Mouse (Mus musculus) forebrain, embryonic 13.5 days (tissue): ENCODE results near the gene Slc41a1. TPM values are rescaled to one million over a fixed set of nuclear protein-coding genes. Genes with fewer than 3 reads are reported as not detected.
A peak's percentile ranks its signal among the peaks of the same experiment; 100 is the strongest.

ENCODE experiments used
- ATAC-seq: fragments of 200-750 bp; cut with Nextera tagmentation; 2 replicates; pipeline ENCODE4 v1.8.0; 2017
- H3K27ac ChIP-seq: fragments of 300-500 bp; sonication (generic); 2 replicates; pipeline ENCODE4 v1.5.1; 2015; ENCODE audit warnings: inconsistent platforms, mild to moderate bottlenecking, moderate library complexity
- H3K27me3 ChIP-seq: fragments of 300-500 bp; sonication (generic); 2 replicates; pipeline ENCODE4 v1.6.1; 2015; ENCODE audit warnings: mild to moderate bottlenecking, inconsistent platforms
- H3K36me3 ChIP-seq: fragments of 300-500 bp; sonication (generic); 2 replicates; pipeline ENCODE4 v1.6.1; 2015; ENCODE audit warnings: mild to moderate bottlenecking, inconsistent platforms; ENCODE audit not compliant: poor library complexity, severe bottlenecking
- H3K4me1 ChIP-seq: fragments of 300-500 bp; sonication (generic); 2 replicates; pipeline ENCODE4 v1.6.1; 2015; ENCODE audit warnings: inconsistent platforms
- H3K4me2 ChIP-seq: fragments of 300-500 bp; sonication (generic); 2 replicates; pipeline ENCODE4 v1.6.1; 2015; ENCODE audit warnings: inconsistent platforms, mild to moderate bottlenecking, moderate library complexity
- H3K4me3 ChIP-seq: fragments of 300-500 bp; sonication (generic); 2 replicates; pipeline ENCODE4 v1.5.1; 2015; ENCODE audit warnings: mild to moderate bottlenecking, inconsistent platforms
- H3K9ac ChIP-seq: fragments of 300-500 bp; sonication (generic); 2 replicates; pipeline ENCODE4 v1.6.1; 2015; ENCODE audit warnings: mild to moderate bottlenecking, inconsistent platforms
- H3K9me3 ChIP-seq: fragments of 300-500 bp; sonication (generic); replicated peaks from 2 replicates; pipeline ENCODE4 v1.6.1; 2016; ENCODE audit warnings: inconsistent platforms
- WGBS: fragments of 180-500 bp; shearing (Covaris S2); methylation state at CpG from one replicate; pipeline ENCODE4 v1.1.7; 2015; 5-methylcytosine and 5-hydroxymethylcytosine counted together
- polyA plus RNA-seq: library from polyadenylated mRNA; unstranded; fragments of >200 nt; fragmentation: Nextera tagmentation; extraction: Ambion mirVana; gene quantifications from 2 replicates; pipeline ENCODE4 v1.2.1, GENCODE M21; 2015

The Slc41a1 gene
- 10.5 and 11.3 TPM in 2 replicates for polyA plus RNA-seq

DNA sequence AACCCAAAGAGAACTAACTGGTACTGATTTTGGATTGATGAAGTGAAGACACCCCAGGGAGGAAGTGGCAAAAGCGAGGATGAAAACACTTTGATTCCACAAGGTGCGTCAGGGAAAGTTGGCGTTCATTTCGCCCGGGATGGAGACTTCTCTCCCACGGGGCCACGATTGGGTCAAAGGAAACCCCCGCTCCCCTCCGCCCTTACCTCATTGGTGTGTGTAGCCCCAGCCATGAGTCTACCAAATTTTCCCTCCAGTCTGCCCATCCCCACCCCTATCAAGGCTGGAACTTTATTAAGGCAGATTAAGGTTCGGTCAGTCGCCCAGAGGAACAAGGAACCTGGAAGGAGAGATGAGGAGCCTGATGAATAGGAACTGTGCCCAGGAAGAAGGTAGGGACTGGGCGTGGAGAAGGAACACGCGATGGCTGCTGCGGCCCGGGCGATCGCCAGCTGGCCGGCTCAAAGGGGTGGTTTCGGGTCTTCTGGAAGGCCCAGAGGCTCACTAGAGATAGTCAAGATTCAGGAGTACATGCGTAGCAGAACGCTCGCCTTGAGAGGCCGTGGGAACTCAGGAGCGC, at the start of gene Slc41a1:
Gene Slc41a1 (plus strand): TSS at position 287 of the 580 bp plus-strand sequence.
- Histone ChIP-seq H3K4me2 (peak within 1 kb of the TSS; percentile 87), H3K36me3 (0 out of 2 replicates have a peak, but pooled peaks cover 11% of the 10 kb centered on the region), H3K4me1 (peaks cover 36% of the 10 kb centered on the region), H3K27me3 (no peaks in the 10 kb centered on the region; the same call in 1 of the 2 replicates), H3K9me3 (no peaks in the 10 kb centered on the region), H3K9ac (peak within 1 kb of the TSS; percentile 81), H3K4me3 (peak within 1 kb of the TSS; percentile 79), H3K27ac (peak within 1 kb of the TSS; percentile 59)
- peak; percentile 50 for ATAC-seq
- 3% methylated on average over 25 of the region's 25 CpGs for WGBS

DNA sequence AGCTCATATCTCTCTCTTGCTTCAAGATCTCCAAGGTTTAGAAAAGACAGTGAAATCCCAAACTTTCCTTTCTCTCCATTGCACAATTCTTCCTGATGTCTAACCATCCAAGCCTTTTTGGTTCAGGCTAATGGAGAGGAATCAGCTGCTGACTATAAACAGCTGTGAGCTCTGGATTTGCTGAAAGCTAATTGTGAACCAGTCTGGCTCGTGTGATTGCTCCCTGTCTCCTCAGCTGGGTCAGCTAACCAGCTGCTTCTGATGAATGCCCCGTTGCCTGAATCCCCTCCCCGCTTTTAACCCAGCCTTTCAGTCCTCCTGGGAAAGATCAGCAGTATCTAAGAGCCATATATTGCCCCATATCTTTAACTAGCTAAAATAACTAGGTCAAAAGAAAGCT, 32.7 kb upstream of the Slc41a1 start:
- WGBS: 23% methylated on average over 3 of the region's 3 CpGs
- no peak overlapping the region for H3K9ac ChIP-seq
- no peak overlapping the region for H3K4me2 ChIP-seq
- H3K27ac ChIP-seq: no peak overlapping the region
- peaks cover 8% of the 10 kb centered on the region; the same call in 1 of the 2 replicates for H3K4me1 ChIP-seq
- no peaks in the 10 kb centered on the region for H3K9me3 ChIP-seq
- peak; percentile 45; the same call in 1 of the 2 replicates for ATAC-seq
- no peak overlapping the region for H3K4me3 ChIP-seq
- 0 out of 2 replicates have a peak, but pooled peaks cover 9% of the 10 kb centered on the region for H3K27me3 ChIP-seq
- H3K36me3 ChIP-seq: no peaks in the 10 kb centered on the region

DNA sequence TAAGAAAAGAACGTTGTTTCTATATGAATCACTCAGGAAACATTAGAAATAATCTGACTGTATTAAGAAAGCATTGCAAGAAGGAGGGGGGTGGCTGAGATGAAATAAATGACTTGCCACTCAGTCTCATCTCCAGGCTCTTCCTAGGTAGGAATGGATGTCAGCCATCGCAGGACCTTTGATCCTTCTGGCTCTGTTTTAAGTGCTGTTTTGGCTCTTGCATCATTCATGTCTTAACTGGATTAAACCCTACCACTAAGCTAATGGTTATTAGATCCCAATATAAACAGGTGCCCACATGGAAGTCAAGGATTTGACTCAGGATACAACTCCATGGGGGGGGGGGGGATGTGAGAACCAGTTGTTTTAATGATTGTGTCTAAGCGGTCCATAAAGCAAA, 32.1 kb upstream of the Slc41a1 start:
- Histone ChIP-seq H3K4me2 (no peak overlapping the region), H3K4me1 (peaks cover 8% of the 10 kb centered on the region; the same call in 1 of the 2 replicates), H3K9ac (no peak overlapping the region), H3K9me3 (no peaks in the 10 kb centered on the region), H3K27me3 (0 out of 2 replicates have a peak, but pooled peaks cover 9% of the 10 kb centered on the region), H3K36me3 (no peaks in the 10 kb centered on the region), H3K27ac (no peak overlapping the region), H3K4me3 (no peak overlapping the region)
- ATAC-seq: no peak
- WGBS: 85% methylated on average over 3 of the region's 3 CpGs

DNA sequence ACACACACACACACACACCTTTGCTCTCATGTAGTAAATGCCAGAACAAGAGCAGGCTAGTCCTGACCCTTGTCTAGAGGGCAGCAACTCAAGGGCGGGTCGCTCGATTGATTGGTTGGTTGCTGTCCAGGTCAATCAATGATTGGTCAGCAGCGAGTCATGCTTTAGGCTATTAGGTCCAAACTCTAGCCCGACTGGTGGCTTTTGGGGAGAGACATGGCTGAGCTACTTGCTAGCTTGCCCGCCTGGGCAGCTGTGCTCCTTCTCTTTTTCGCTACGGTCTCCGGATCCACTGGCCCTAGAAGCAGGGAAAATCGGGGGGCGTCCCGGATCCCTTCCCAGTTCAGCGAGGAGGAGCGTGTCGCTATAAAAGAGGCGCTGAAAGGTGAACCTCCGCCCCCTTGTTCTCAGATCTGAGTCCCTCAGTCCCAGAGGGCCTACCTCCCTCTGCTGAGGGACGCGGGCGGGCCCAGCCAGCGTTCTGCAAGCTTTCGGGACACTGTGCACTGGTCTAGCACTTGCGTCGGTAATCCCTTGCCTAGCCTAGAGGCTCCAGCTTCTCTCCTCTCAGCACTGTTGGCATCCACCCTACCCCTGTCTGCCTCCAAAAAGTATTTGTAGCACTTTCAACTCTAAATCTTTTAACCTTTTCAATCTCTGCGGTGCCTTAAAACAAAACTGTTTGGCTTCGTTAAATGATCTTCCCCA, 29.9 kb upstream of the Slc41a1 start, which contains the start of gene Pm20d1:
Gene Pm20d1 (plus strand): TSS at position 180 of the 708 bp plus-strand sequence.
- no peak within 1 kb of the TSS for H3K27ac ChIP-seq
- no peak for ATAC-seq
- H3K36me3 ChIP-seq: no peaks in the 10 kb centered on the region
- no peaks in the 10 kb centered on the region for H3K9me3 ChIP-seq
- 6% methylated on average over 26 of the region's 26 CpGs for WGBS
- H3K9ac ChIP-seq: no peak within 1 kb of the TSS
- H3K4me3 ChIP-seq: peak within 1 kb of the TSS; percentile 23
- peaks cover 8% of the 10 kb centered on the region; the same call in 1 of the 2 replicates for H3K4me1 ChIP-seq
- H3K27me3 ChIP-seq: 0 out of 2 replicates have a peak, but pooled peaks cover 9% of the 10 kb centered on the region
- peak within 1 kb of the TSS; percentile 52 for H3K4me2 ChIP-seq

DNA sequence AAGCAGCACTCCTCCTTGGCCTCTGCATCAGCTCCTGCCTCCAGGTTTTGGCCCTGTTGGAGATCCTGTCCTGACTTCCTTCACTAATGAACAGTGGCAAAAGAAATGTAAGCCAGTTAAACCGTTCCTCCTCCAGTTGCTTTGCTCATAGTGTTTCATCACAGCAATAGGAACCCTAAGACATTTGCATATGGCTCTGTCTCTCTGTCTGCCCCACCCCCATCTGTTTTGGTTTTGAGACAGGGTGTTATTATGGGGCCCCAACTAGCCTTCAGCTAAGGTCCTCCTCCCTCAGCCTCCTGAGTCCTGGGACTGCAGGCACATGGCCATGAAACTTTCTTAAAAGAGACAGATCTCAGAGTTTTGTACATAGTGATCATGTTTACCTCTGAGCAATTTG, 27.3 kb upstream of the Slc41a1 start:
- H3K4me1 ChIP-seq: peaks cover 8% of the 10 kb centered on the region; the same call in 1 of the 2 replicates
- H3K9me3 ChIP-seq: no peaks in the 10 kb centered on the region
- no peak for ATAC-seq
- no peaks in the 10 kb centered on the region for H3K36me3 ChIP-seq
- no peak overlapping the region for H3K4me2 ChIP-seq
- 0 out of 2 replicates have a peak, but pooled peaks cover 9% of the 10 kb centered on the region for H3K27me3 ChIP-seq
- no peak overlapping the region for H3K4me3 ChIP-seq
- H3K9ac ChIP-seq: no peak overlapping the region
- WGBS: 63% methylated on average over 1 of the region's 1 CpGs
- no peak overlapping the region for H3K27ac ChIP-seq

DNA sequence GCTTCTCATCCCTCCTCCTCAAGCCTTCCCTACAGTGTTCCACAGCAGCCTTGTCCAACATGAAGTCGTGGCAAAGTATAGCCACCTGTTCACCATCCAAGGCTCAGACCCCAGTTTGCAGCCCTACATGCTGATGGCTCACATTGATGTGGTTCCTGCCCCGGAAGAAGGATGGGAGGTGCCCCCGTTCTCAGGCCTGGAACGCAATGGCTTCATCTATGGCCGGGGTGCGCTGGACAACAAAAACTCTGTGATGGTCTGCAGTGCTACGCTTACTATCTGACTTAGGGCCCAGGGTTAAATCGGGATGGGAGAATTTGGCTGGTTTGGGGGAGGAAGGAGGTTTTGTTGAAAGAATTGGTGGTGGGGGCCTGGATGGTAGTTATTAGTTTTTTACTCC, 26.2 kb upstream of the Slc41a1 start:
- Histone ChIP-seq H3K4me3 (no peak overlapping the region), H3K4me1 (peaks cover 8% of the 10 kb centered on the region; the same call in 1 of the 2 replicates), H3K9me3 (no peaks in the 10 kb centered on the region), H3K27me3 (0 out of 2 replicates have a peak, but pooled peaks cover 9% of the 10 kb centered on the region), H3K27ac (no peak overlapping the region), H3K4me2 (no peak overlapping the region), H3K36me3 (no peaks in the 10 kb centered on the region), H3K9ac (no peak overlapping the region)
- 92% methylated on average over 8 of the region's 8 CpGs for WGBS
- ATAC-seq: no peak

DNA sequence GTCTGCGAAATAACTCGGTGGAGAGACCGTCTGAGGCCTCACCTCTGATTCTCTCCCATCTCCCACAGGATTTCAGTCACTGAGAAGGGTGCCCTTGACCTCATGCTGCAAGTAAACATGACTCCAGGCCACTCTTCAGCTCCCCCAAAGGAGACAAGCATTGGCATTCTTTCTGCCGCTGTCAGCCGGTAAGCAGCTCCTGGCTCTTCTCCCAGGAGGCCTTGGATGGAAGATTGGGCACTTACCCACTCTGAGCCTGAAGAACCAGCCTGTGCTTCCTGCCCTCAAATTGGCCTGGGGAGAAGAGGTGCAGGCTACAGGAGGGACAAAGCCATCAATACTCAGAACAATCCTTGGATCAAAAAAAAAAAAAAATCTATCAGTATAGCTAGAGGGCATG, 24.6 kb upstream of the Slc41a1 start:
- 87% methylated on average over 5 of the region's 5 CpGs for WGBS
- no peak overlapping the region for H3K27ac ChIP-seq
- no peak overlapping the region for H3K9ac ChIP-seq
- no peaks in the 10 kb centered on the region for H3K9me3 ChIP-seq
- H3K36me3 ChIP-seq: no peaks in the 10 kb centered on the region
- H3K4me3 ChIP-seq: no peak overlapping the region
- ATAC-seq: no peak
- H3K4me2 ChIP-seq: no peak overlapping the region
- H3K4me1 ChIP-seq: peaks cover 1% of the 10 kb centered on the region; the same call in 1 of the 2 replicates
- 0 out of 2 replicates have a peak, but pooled peaks cover 3% of the 10 kb centered on the region for H3K27me3 ChIP-seq

DNA sequence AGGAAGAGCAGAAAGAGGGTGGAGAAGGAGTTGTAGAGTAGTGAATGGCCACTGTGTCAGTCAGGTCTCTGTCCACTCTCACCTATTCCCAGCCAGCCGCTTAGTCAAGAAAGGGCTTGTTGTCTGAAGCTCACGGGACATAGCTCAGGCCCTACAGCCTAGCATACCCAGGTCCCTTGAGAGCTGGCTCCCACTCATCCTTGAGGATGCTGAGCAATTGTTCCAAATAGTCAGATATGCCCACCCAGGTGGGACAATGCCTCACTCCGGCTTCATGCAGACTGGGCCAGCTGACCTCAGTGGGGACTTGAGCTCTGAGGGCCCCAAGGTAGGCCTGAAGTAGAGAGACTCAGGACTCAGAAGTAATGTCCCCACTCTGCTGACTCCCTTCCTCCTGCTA, 23.1 kb upstream of the Slc41a1 start:
- Histone ChIP-seq H3K27me3 (no peaks in the 10 kb centered on the region), H3K9me3 (no peaks in the 10 kb centered on the region), H3K9ac (no peak overlapping the region), H3K36me3 (no peaks in the 10 kb centered on the region), H3K4me3 (no peak overlapping the region), H3K4me1 (no peaks in the 10 kb centered on the region), H3K4me2 (no peak overlapping the region), H3K27ac (no peak overlapping the region)
- 100% methylated on average over 3 of the region's 3 CpGs for WGBS
- no peak for ATAC-seq

DNA sequence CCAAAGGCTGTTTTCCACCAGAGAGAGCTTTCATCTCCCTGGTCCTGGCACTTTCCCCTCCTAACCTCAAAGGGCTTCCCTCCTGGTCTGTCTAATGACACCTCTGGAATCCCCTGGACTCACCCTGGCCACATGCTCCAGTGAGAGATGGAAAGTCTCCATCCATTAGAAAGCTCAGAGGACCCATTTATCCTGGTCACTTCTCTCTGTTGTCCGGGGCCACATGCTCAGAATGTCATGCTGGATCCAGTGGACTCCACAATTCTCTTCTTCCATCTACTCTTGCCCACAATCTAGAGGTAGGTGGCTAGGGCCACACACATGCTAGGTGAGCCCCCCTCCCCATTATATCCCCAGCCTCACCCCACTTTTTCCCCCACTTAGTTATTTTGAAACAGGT, 18.3 kb upstream of the Slc41a1 start:
- H3K9ac ChIP-seq: no peak overlapping the region
- H3K4me1 ChIP-seq: no peaks in the 10 kb centered on the region
- no peaks in the 10 kb centered on the region for H3K9me3 ChIP-seq
- no peak overlapping the region for H3K4me3 ChIP-seq
- H3K27me3 ChIP-seq: no peaks in the 10 kb centered on the region
- no peaks in the 10 kb centered on the region for H3K36me3 ChIP-seq
- WGBS: 73% methylated on average over 1 of the region's 1 CpGs
- no peak overlapping the region for H3K4me2 ChIP-seq
- no peak overlapping the region for H3K27ac ChIP-seq
- no peak for ATAC-seq

DNA sequence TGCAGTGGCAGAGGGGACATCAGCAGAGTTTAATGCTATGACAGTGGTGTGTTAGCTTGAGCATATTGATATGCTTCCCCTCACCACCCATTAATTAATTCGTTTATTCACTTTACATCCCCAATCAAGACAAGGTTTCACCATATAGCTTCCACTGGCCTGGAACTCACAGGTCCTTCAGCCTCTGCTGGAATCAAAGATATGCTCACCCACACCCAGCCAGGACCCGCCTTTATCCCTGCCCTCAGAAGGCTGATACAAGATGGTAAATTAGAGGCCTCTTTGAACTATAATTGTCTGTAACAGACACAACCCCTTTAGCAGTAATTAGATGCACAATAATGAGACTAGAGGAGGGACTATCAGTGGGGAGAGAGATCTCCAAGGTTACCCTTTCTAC, 17.6 kb upstream of the Slc41a1 start:
- Histone ChIP-seq H3K4me3 (no peak overlapping the region), H3K4me2 (no peak overlapping the region), H3K27ac (no peak overlapping the region), H3K27me3 (no peaks in the 10 kb centered on the region), H3K9ac (no peak overlapping the region), H3K36me3 (no peaks in the 10 kb centered on the region), H3K9me3 (no peaks in the 10 kb centered on the region), H3K4me1 (no peaks in the 10 kb centered on the region)
- WGBS: 60% methylated on average over 2 of the region's 2 CpGs
- no peak for ATAC-seq

DNA sequence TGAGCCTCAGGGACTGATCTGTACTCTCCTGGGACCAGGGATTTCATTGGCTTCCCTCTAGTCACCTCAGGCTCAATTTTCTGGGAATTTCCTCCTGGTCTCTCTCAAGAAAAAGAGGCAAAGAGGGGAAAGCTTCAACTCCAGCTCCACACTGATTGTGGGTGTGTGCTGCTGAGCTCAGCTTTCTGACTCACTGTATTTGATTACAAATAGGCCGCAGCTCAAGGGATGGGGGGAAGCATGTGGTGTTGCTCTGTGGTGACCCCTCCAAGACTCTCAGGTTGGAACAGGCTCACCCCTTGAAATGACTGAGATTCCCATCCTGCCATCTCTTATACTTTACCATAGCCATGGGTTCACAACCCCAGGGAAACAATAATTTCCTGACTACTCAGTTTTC, 15.9 kb upstream of the Slc41a1 start:
- no peaks in the 10 kb centered on the region for H3K4me1 ChIP-seq
- no peak overlapping the region for H3K27ac ChIP-seq
- no peaks in the 10 kb centered on the region for H3K9me3 ChIP-seq
- no peak overlapping the region for H3K4me3 ChIP-seq
- no peaks in the 10 kb centered on the region for H3K27me3 ChIP-seq
- no peaks in the 10 kb centered on the region for H3K36me3 ChIP-seq
- WGBS: 86% methylated on average over 1 of the region's 1 CpGs
- H3K9ac ChIP-seq: no peak overlapping the region
- ATAC-seq: no peak
- no peak overlapping the region for H3K4me2 ChIP-seq

DNA sequence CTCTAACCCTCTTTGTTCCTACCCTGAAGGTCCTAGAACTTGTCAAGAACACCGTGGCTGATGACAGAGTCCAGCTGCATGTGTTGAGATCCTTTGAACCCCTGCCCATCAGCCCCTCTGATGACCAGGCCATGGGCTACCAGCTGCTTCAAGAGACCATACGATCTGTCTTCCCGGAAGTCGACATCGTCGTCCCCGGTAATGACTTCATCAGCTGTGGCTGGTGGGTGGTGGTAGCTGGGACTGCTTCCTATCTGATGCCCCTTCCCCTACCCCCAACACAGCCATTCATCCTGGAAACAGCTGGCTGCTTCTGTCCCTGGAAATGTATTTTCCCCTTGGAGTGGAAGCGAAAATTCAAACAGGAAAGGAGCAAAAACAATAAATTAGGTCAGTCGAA, 15.3 kb upstream of the Slc41a1 start:
- Histone ChIP-seq H3K27me3 (no peaks in the 10 kb centered on the region), H3K36me3 (no peaks in the 10 kb centered on the region), H3K27ac (no peak overlapping the region), H3K4me1 (no peaks in the 10 kb centered on the region), H3K9me3 (no peaks in the 10 kb centered on the region), H3K4me2 (no peak overlapping the region), H3K9ac (no peak overlapping the region), H3K4me3 (no peak overlapping the region)
- WGBS: 89% methylated on average over 9 of the region's 9 CpGs
- ATAC-seq: no peak
